Mouse (Mus musculus) kidney, postnatal 36 days (tissue): Measurements from ENCODE around the gene Defb39.

Experiments used
- DNase-seq, 2 experiments: peaks; one replicate each; pipeline ENCODE4 v3.0.0; 2021 to 2022; ENCODE audit warnings: mixed read lengths in 2 of 2

Gene Defb39

GRCm38 (mm10) chr8:19064710-19065109 lies at the start of gene Defb39:
Defb39 (minus strand) TSS chr8:19064810.
- DNase-seq = no peak

GRCm38 (mm10) chr8:19066013-19066412 lies 1.4 kb upstream of the Defb39 start:
- no peak for DNase-seq

GRCm38 (mm10) chr8:19062891-19063290 lies 1.7 kb downstream of the Defb39 start:
- DNase-seq = no peak

GRCm38 (mm10) chr8:19045242-19045641 lies 19.4 kb downstream of the Defb39 start:
- no peak for DNase-seq

GRCm38 (mm10) chr8:19026466-19026865 lies 38.1 kb downstream of the Defb39 start, which contains the start of gene Defb38:
Defb38 (minus strand) TSS chr8:19026566.
- DNase-seq = no peak
